Mouse (Mus musculus) cortical plate, adult 2 months (tissue): ENCODE data around the gene Col4a1. TPM values are rescaled to one million over a fixed set of nuclear protein-coding genes. Genes with fewer than 3 reads are reported as not detected.

Experiments
- H3K27ac ChIP-seq: fragments of 200-500 bp; 2 replicates; pipeline ENCODE4 v1.5.1; 2012; ENCODE audit warnings: low read length, control low read depth, inconsistent platforms; ENCODE audit not compliant: insufficient read depth
- H3K4me1 ChIP-seq: fragments of 200-500 bp; 2 replicates; pipeline ENCODE4 v1.6.1; 2011; ENCODE audit warnings: low read length; ENCODE audit not compliant: control insufficient read depth, insufficient read depth
- H3K4me3 ChIP-seq: fragments of 200-500 bp; 2 replicates; pipeline ENCODE4 v1.5.1; 2011; ENCODE audit warnings: mild to moderate bottlenecking, low read length, control low read depth; ENCODE audit not compliant: insufficient read depth
- CTCF ChIP-seq: fragments of 200-500 bp; IDR thresholded peaks from 2 replicates; pipeline ENCODE4 v1.5.1; 2011; ENCODE audit warnings: mild to moderate bottlenecking, control low read depth, low read length; ENCODE audit not compliant: insufficient read depth; ENCODE audit errors: extremely low read depth
- POLR2A ChIP-seq: fragments of 200-500 bp; IDR thresholded peaks from 2 replicates; pipeline ENCODE4 v1.6.1; 2011; ENCODE audit warnings: mild to moderate bottlenecking, low read length, control low read depth; ENCODE audit not compliant: insufficient read depth; ENCODE audit errors: extremely low read depth
- polyA plus RNA-seq: library from polyadenylated mRNA; depleted of rRNA; stranded (reverse); fragments of >200 nt; gene quantifications from 2 replicates; pipeline ENCODE4 v1.2.3, GENCODE M21; 2012

Col4a1 gene
- polyA plus RNA-seq, 1 experiment, result 29.3 TPM

DNA sequence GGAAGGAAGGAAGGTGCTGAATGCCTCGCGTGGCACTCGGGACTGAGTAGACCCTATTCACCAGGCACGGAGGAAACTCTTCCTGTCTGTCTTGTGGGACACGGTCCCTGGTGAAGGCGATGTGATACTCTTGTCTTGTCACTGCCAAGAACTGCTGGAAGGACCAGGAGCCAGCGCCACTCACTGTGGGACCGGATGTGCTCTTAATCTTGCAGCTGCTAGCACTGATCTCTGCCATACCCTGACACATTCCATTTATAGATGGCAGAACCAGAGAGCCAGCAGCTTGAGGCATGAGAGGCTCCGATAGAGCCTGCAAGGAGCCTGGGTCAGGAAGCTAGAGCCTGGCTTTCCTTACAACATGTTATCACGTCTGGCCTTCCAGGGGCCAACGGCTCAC is 36.0 kb upstream of the Col4a1 start:
- H3K4me3 ChIP-seq, result no peak overlapping the region
- TF ChIP-seq POLR2A (no peak), CTCF (no peak)
- peaks cover 7% of the 10 kb centered on the region for H3K4me1 ChIP-seq
- H3K27ac ChIP-seq, result no peak overlapping the region

- H3K4me1 ChIP-seq, result peaks cover 6% of the 10 kb centered on the region
- TF ChIP-seq CTCF, result no peak
- TF ChIP-seq POLR2A, result no peak
- H3K27ac ChIP-seq, result no peak overlapping the region
- H3K4me3 ChIP-seq, result no peak overlapping the region
These were observed 35.1 kb upstream of the Col4a1 start for GRCm38 (mm10) chr8:11347699-11348098.

DNA sequence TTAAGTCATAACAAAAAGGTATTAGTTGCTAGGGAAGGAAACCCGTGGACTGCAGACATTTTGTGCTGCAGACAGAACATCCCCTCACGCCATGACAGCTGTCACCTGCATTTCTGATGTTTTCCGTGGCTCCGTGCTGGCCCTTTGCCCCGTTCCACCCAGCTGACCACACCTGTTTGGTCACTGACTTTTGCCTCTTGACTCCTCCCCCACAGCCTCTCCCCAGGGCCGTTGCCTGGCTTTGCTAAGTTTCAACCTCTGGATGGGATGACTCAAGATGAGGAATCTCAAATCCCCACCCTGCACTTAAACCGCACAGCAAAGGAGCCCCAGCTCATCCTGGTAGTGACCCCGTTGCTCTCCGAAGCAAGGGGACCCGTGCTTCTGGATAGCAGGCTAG is 33.6 kb upstream of the Col4a1 start:
- Histone ChIP-seq H3K4me1 (peaks cover 6% of the 10 kb centered on the region; the same call in 1 of the 2 replicates), H3K27ac (no peak overlapping the region), H3K4me3 (no peak overlapping the region)
- TF ChIP-seq POLR2A (no peak), CTCF (no peak)

GRCm38 (mm10) chr8:11344459-11344858 is 31.8 kb upstream of the Col4a1 start:
- Histone ChIP-seq H3K27ac (no peak overlapping the region), H3K4me3 (no peak overlapping the region), H3K4me1 (peaks cover 1% of the 10 kb centered on the region; the same call in 1 of the 2 replicates)
- no peak for TF ChIP-seq POLR2A
- no peak for TF ChIP-seq CTCF

- no peak overlapping the region for H3K27ac ChIP-seq
- no peaks in the 10 kb centered on the region for H3K4me1 ChIP-seq
- H3K4me3 ChIP-seq, result no peak overlapping the region
- TF ChIP-seq POLR2A (no peak), CTCF (no peak)
These were observed 28.5 kb upstream of the Col4a1 start for GRCm38 (mm10) chr8:11341111-11341566.

DNA sequence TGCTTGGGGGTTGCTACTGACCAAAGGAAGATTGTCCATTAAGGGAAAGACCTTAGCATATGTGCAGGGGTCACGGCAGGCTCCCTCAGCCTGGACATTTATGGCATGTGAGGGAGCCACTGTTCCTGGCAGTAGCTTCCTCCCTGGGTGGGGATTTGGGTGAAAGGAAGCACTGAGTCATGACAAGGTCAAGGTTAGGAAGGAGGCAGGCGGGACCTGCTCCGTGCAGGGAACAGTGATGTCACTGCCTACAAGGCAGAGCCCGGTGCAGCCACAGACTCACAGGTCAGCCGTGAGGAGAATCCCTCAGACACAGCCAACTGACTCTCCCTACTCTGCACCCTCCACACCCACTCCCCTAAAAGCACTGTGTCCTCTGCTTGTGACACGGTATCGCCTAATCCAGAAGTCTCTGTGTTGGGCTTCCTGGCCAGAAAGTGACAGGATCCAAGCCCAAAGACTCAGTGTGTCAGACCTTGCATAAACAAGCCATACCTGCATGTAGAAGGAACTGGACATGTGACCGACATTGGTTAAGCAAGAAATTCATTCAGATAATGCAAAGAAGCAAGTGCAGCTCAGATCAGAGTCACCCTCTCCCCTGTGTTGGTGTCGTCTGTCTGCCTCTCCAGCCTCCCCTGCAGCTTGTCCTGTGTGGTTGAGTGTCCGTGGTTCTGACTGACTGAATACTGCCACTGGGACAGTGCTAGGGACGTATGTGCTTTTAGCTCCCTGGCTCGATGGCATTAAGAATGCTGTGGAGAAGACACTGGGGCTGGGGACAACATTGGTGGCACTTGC is 27.9 kb upstream of the Col4a1 start:
- no peaks in the 10 kb centered on the region for H3K4me1 ChIP-seq
- no peak overlapping the region for H3K27ac ChIP-seq
- TF ChIP-seq POLR2A (no peak), CTCF (no peak)
- H3K4me3 ChIP-seq, result no peak overlapping the region

- H3K4me3 ChIP-seq, result no peak overlapping the region
- H3K4me1 ChIP-seq, result no peaks in the 10 kb centered on the region
- no peak overlapping the region for H3K27ac ChIP-seq
- TF ChIP-seq CTCF, result no peak
- no peak for TF ChIP-seq POLR2A
These were observed 25.9 kb upstream of the Col4a1 start for GRCm38 (mm10) chr8:11338507-11338906.

GRCm38 (mm10) chr8:11337642-11338041 is 25.0 kb upstream of the Col4a1 start:
- Histone ChIP-seq H3K4me1 (no peaks in the 10 kb centered on the region), H3K27ac (no peak overlapping the region), H3K4me3 (no peak overlapping the region)
- TF ChIP-seq POLR2A, result no peak
- TF ChIP-seq CTCF, result no peak

DNA sequence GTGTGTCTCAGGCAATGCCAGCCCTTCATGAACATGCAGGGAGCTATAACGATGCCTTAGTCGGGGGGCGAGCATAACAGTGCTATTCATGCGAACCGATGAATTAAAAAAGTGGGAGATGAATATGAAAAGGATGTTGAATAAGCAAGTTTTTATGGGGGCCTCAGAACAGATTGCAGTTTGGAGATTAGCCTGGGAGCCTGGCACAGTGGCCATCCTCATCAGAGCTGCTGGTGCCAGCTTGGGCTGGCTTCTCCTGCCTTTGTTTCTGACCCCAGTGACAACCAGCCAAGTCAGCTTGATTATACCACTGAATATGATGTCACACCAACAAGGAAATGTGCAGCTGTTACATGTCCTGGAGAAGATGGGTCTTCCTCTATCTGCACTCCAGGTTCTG is 23.7 kb upstream of the Col4a1 start:
- no peak overlapping the region for H3K4me3 ChIP-seq
- no peaks in the 10 kb centered on the region; the same call in 1 of the 2 replicates for H3K4me1 ChIP-seq
- TF ChIP-seq CTCF, result no peak
- no peak for TF ChIP-seq POLR2A
- H3K27ac ChIP-seq, result no peak overlapping the region

GRCm38 (mm10) chr8:11335238-11335637 is 22.6 kb upstream of the Col4a1 start:
- no peak overlapping the region for H3K27ac ChIP-seq
- TF ChIP-seq CTCF (no peak), POLR2A (no peak)
- H3K4me3 ChIP-seq, result no peak overlapping the region
- no peaks in the 10 kb centered on the region; the same call in 1 of the 2 replicates for H3K4me1 ChIP-seq

DNA sequence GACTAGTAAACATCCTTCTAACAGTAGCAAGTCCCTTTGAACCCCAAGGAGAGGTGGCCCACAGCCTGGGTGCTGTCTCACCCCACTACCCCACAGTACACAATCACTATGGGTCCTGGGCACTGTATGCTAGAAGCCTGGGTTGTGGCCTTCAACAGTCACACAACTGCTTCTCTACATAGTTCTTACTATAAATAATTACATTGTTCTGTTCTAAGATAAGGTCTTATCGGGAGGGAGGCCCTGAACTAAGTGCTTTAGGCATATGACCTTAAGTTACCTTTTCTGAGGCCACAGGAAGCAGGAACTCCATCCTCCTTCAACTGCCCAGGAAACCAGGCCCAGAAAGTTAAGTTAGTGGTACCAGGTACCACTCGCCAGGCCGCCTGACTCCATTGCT is 21.9 kb upstream of the Col4a1 start:
- Histone ChIP-seq H3K4me3 (no peak overlapping the region), H3K27ac (no peak overlapping the region), H3K4me1 (no peaks in the 10 kb centered on the region; the same call in 1 of the 2 replicates)
- TF ChIP-seq CTCF (no peak), POLR2A (no peak)
